Comparison of ENCODE assay signal across 9 mouse cellular contexts in the genomic region with DNA sequence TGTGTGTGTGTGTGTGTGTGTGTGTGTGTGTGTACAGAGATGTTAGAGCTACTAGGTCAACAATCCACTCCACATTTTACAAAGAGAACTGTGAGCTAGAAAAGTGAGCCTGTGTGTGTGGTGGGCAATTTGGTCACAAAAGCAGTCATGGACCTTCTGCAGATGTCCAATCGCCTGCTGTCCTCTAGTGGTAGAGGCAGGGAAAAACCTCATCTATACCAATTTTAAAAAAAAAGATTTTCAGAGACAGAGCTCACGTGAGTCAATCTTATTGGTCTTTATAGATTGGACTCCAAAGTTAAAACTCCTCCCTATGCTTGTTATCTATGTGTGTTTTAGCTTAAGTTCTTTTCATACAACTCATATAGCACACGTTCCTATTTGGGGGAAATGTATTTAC.
A peak's percentile ranks its signal among the peaks of the same experiment; 100 is the strongest.
DNase-seq lines count a peak whose midpoint lies in the region; ATAC-seq lines count a peak whose summit lies in the region.
"Had no signal": no experiment of that assay in that cellular context is flagged by ENCODE, and none has a peak within 500 bp of the region (broad histone marks: within the 10 kb centered on the region; RNA-seq: fewer than 3 reads in every experiment).

No protein-coding gene starts in this region.

- intact Hi-C loops in gastrocnemius, postnatal 36 days (cut with DNase I) = loop anchor here (5.0 to 10.0 kb wide), 2 partner anchors 326 to 1049 kb away; no protein-coding TSS in a partner anchor

- H3K27ac ChIP-seq in forebrain, embryonic 11.5 days (ENCODE audit: low read depth, low read length) = no peak overlapping the region
- H3K27ac ChIP-seq in intestine, embryonic 15.5 days = no peak overlapping the region
- H3K27ac ChIP-seq: macrophage had no signal

- no peak overlapping the region for H3K9ac ChIP-seq in forebrain, embryonic 11.5 days (ENCODE audit: low read length)
- no peak overlapping the region for H3K9ac ChIP-seq in intestine, embryonic 15.5 days

- H3K4me2 ChIP-seq in forebrain, embryonic 11.5 days (ENCODE audit: low read depth, low read length, severe bottlenecking) = no peak overlapping the region
- no peak overlapping the region for H3K4me2 ChIP-seq in intestine, embryonic 15.5 days (replicated peaks)

- H3K9me3 ChIP-seq in forebrain, embryonic 11.5 days (ENCODE audit: control insufficient read depth, low read length) = no peaks in the 10 kb centered on the region
- no peaks in the 10 kb centered on the region for H3K9me3 ChIP-seq in intestine, embryonic 15.5 days

- H3K4me3 ChIP-seq in forebrain, embryonic 11.5 days (ENCODE audit: low read depth, low read length) = no peak overlapping the region
- H3K4me3 ChIP-seq in intestine, embryonic 15.5 days (replicated peaks) = no peak overlapping the region

- H3K36me3 ChIP-seq in forebrain, embryonic 11.5 days (ENCODE audit: control insufficient read depth, insufficient read depth, low read length) = no peaks in the 10 kb centered on the region
- no peaks in the 10 kb centered on the region for H3K36me3 ChIP-seq in intestine, embryonic 15.5 days

- 12% methylated on average over 3 of the region's 3 CpGs for WGBS in forebrain, embryonic 11.5 days
- WGBS in intestine, embryonic 15.5 days = 5% methylated on average over 3 of the region's 3 CpGs

- peak; percentile 46 for DNase-seq in gastrocnemius, adult 18-20 months (ENCODE audit: low spot score)
- no peak for DNase-seq in gastrocnemius, postnatal 36 days
- peak; percentile 54 for DNase-seq in 416B (ENCODE audit: low read depth)
- peak; percentile 17 for DNase-seq in adrenal gland, postnatal 25 days
- DNase-seq in forebrain, embryonic 11.5 days (ENCODE audit: low spot score) = peak; percentile 57
- DNase-seq in lung, postnatal 14 days = peak; percentile 48
- DNase-seq in skeletal muscle tissue, adult 2 months (ENCODE audit: low read depth, low spot score) = peak; percentile 23

- H3K4me1 ChIP-seq in forebrain, embryonic 11.5 days (replicated peaks; ENCODE audit: control insufficient read depth, insufficient read depth, low read length) = no peaks in the 10 kb centered on the region
- no peaks in the 10 kb centered on the region for H3K4me1 ChIP-seq in intestine, embryonic 15.5 days (replicated peaks)

- H3K27me3 ChIP-seq in forebrain, embryonic 11.5 days (ENCODE audit: control insufficient read depth, insufficient read depth, low read length) = no peaks in the 10 kb centered on the region
- no peaks in the 10 kb centered on the region for H3K27me3 ChIP-seq in intestine, embryonic 15.5 days (replicated peaks)

- peak; percentile 88 for ATAC-seq in forebrain, embryonic 11.5 days (replicated peaks; ENCODE audit: low FRiP score)
- peak; percentile 65; the same call in 1 of the 2 replicates for ATAC-seq in intestine, embryonic 15.5 days

Comparison
In these comparisons a context has a peak if more than half of its experiments do, and no peak if none do; other contexts are left out.
1. DNase-seq: peak in gastrocnemius, adult 18-20 months (single experiment), 416B (single experiment), adrenal gland, postnatal 25 days (single experiment), forebrain, embryonic 11.5 days (single experiment), lung, postnatal 14 days (single experiment) and skeletal muscle tissue, adult 2 months (single experiment); none in gastrocnemius, postnatal 36 days (0 of 2).